Mouse (Mus musculus) lung, embryonic 16.5 days (tissue): ENCODE measurements around the gene Stpg1. TPM values are rescaled to one million over a fixed set of nuclear protein-coding genes. Genes with fewer than 3 reads are reported as not detected.
A peak's percentile ranks its signal among the peaks of the same experiment; 100 is the strongest.

Source experiments
- ATAC-seq: fragments of 200-750 bp; cut with Nextera tagmentation; 2 replicates; pipeline ENCODE4 v1.8.0; 2017; ENCODE audit warnings: low read depth, mild to moderate bottlenecking, moderate library complexity
- H3K27ac ChIP-seq: fragments of 300-500 bp; sonication (generic); 2 replicates; pipeline ENCODE4 v1.5.1; 2014; ENCODE audit warnings: mild to moderate bottlenecking, control low read depth, low read length
- H3K27me3 ChIP-seq: fragments of 300-500 bp; sonication (generic); 2 replicates; pipeline ENCODE4 v1.6.1; 2014; ENCODE audit warnings: low read depth, low read length, mixed read lengths; ENCODE audit not compliant: control insufficient read depth, insufficient read depth
- H3K36me3 ChIP-seq: fragments of 300-500 bp; sonication (generic); 2 replicates; pipeline ENCODE4 v1.6.1; 2014; ENCODE audit warnings: low read length; ENCODE audit not compliant: control insufficient read depth, insufficient read depth
- H3K4me1 ChIP-seq: fragments of 300-500 bp; sonication (generic); replicated peaks from 2 replicates; pipeline ENCODE4 v1.6.1; 2014; ENCODE audit warnings: low read length, mixed read lengths; ENCODE audit not compliant: control insufficient read depth, insufficient read depth
- H3K4me2 ChIP-seq: fragments of 300-500 bp; sonication (generic); 2 replicates; pipeline ENCODE4 v1.6.1; 2014; ENCODE audit warnings: low read depth, low read length, control low read depth
- H3K4me3 ChIP-seq: fragments of 300-500 bp; sonication (generic); 2 replicates; pipeline ENCODE4 v1.5.1; 2014; ENCODE audit warnings: mild to moderate bottlenecking, low read length, control low read depth
- H3K9ac ChIP-seq: fragments of 300-500 bp; sonication (generic); 2 replicates; pipeline ENCODE4 v1.6.1; 2014; ENCODE audit warnings: low read length, control low read depth
- H3K9me3 ChIP-seq: fragments of 300-500 bp; sonication (generic); 2 replicates; pipeline ENCODE4 v1.6.1; 2016; ENCODE audit warnings: low read length; ENCODE audit not compliant: control insufficient read depth
- WGBS: fragments of 180-500 bp; shearing (Covaris S2); extraction: QIAGEN DNeasy Blood & Tissue Kit; methylation state at CpG from one replicate; pipeline ENCODE4 v1.1.7; 2014; 5-methylcytosine and 5-hydroxymethylcytosine counted together
- polyA plus RNA-seq: library from polyadenylated mRNA; unstranded; fragments of >200 nt; fragmentation: Nextera tagmentation; extraction: Ambion mirVana; gene quantifications from 2 replicates; pipeline ENCODE4 v1.2.1, GENCODE M21; 2015

The Stpg1 gene
- polyA plus RNA-seq, 1 experiment from 2014 or later = 0.77 TPM

DNA sequence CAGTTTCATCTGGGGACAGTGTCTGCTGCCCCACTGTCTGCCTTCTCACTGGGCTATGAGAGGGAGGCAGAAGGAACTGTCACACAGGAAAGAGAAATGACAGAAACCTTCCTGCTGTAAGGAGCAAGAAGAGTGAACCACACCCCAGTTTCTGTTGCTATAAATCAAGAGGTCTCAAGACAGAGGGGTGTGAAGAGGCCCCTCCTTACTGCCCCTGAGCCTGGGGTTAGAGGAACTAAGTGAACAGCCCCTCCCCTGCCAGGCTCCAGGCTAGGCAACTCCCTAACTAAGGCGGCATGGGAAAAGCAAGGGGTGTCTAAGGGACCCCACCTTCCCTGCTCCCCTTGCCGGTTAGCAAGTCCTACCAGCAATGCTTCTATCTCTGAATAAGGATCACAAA lies 69.2 kb downstream of the Stpg1 start:
- Histone ChIP-seq H3K36me3 (no peaks in the 10 kb centered on the region), H3K9ac (no peak overlapping the region), H3K4me2 (no peak overlapping the region), H3K9me3 (no peaks in the 10 kb centered on the region), H3K27me3 (peaks cover 4% of the 10 kb centered on the region; the same call in 1 of the 2 replicates), H3K4me3 (no peak overlapping the region), H3K4me1 (peaks cover 18% of the 10 kb centered on the region), H3K27ac (0 out of 2 replicates have a peak overlapping the region, but pooled peaks have one; percentile 38)
- ATAC-seq = no peak
- 22% methylated on average over 2 of the region's 2 CpGs for WGBS

DNA sequence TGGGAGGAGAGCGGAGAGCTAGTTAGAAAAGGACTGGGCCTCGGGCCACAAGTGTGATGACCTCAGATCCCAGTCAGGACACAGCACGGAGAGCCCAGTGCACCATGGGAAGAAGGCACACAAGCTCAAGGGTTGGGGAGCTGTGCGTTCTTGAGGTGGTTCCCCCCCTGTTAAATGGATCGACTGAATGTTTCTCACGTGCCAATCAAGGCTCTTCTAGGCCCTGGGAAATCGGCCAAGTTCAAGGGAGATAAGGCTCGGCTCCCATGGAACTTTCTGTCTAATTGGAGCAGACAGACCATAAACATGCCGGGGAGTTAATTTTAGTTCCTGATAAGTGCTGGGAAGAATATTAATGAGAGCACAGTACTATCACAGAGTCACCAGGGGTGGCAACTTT lies 70.8 kb downstream of the Stpg1 start:
- H3K9ac ChIP-seq = no peak overlapping the region
- no peak overlapping the region for H3K4me2 ChIP-seq
- peaks cover 26% of the 10 kb centered on the region for H3K4me1 ChIP-seq

DNA sequence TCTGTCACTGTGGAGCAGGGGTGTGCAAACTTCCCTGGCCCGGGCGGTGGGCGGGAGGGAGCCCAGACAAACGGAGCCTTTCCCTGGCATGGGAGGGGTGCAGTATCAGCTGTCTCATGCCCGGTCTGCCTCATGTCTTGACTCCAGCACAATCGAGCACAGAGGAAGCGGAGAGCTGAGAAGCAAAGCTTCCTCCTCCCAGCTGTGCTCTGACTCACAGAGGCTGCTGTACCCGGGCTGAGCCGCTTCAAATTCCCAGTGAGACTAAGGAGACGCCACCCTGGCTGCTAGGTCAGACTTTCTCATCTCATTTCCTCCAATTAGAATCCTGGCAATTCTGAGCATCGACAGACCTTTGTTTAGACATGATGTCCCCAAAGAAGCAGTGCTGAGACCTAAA lies 72.5 kb downstream of the Stpg1 start:
- no peaks in the 10 kb centered on the region for H3K9me3 ChIP-seq
- H3K4me3 ChIP-seq = no peak overlapping the region
- peaks cover 21% of the 10 kb centered on the region for H3K27me3 ChIP-seq
- H3K4me2 ChIP-seq = no peak overlapping the region
- H3K27ac ChIP-seq = no peak overlapping the region
- H3K4me1 ChIP-seq = peaks cover 32% of the 10 kb centered on the region
- no peaks in the 10 kb centered on the region for H3K36me3 ChIP-seq
- 43% methylated on average over 11 of the region's 11 CpGs for WGBS
- ATAC-seq = no peak
- H3K9ac ChIP-seq = no peak overlapping the region

More for the DNA sequence above, 70.8 kb downstream of the Stpg1 start:
- WGBS = 14% methylated on average over 9 of the region's 9 CpGs
- Histone ChIP-seq H3K9me3 (no peaks in the 10 kb centered on the region), H3K27ac (peak overlapping the region; percentile 60; the same call in 1 of the 2 replicates), H3K36me3 (no peaks in the 10 kb centered on the region), H3K4me3 (no peak overlapping the region), H3K27me3 (peaks cover 9% of the 10 kb centered on the region)
- ATAC-seq = peak; percentile 56

DNA sequence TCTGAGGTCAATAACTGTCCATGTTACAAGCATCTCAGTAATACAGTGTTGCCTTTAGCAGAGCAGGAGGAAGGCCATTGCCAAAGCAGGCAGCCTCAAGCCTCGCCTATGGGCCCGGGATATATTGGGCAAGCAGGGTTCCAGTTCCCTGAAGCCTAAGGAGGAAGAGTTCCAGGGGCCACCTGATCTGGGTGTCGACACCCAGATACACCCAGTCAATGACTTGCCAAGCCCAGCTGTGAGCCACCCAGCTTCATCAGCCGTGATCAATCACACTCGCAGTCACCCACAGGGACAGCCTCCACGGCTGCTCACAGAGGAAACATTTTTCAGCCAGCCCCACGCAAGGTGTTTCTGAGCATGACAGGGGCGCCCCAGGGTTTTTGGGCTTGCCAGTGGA lies 72.9 kb downstream of the Stpg1 start:
- 49% methylated on average over 8 of the region's 8 CpGs for WGBS
- no peak for ATAC-seq
- no peak overlapping the region for H3K4me3 ChIP-seq
- H3K4me2 ChIP-seq = no peak overlapping the region
- peaks cover 25% of the 10 kb centered on the region for H3K27me3 ChIP-seq
- no peaks in the 10 kb centered on the region for H3K36me3 ChIP-seq
- H3K9ac ChIP-seq = no peak overlapping the region
- H3K27ac ChIP-seq = no peak overlapping the region
- no peaks in the 10 kb centered on the region for H3K9me3 ChIP-seq
- H3K4me1 ChIP-seq = peaks cover 32% of the 10 kb centered on the region

DNA sequence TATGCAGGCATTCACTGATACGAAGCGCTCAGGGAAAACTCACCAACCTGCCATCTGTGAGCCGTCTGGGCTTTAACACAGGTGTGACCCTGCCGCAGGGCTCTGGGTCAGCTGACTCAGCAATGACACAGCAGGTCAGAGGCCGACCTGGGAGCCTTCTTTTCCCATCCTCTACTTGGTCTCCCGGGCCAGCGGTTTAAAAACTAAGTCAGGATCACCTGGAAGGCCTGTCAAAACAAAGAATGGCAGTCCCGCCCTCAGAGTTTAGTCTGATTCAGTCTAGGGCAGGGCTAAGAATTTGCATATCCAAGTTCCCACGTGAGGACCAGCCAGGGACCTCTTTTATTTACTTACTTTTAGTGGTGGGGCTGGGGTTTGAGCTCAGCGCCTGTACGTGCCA lies 74.6 kb downstream of the Stpg1 start:
- Histone ChIP-seq H3K4me3 (no peak overlapping the region), H3K9me3 (no peaks in the 10 kb centered on the region), H3K27me3 (peaks cover 39% of the 10 kb centered on the region), H3K36me3 (no peaks in the 10 kb centered on the region), H3K27ac (no peak overlapping the region), H3K4me2 (peak overlapping the region; percentile 61; the same call in 1 of the 2 replicates), H3K9ac (no peak overlapping the region), H3K4me1 (peaks cover 32% of the 10 kb centered on the region)
- WGBS = 7% methylated on average over 11 of the region's 11 CpGs
- no peak for ATAC-seq

DNA sequence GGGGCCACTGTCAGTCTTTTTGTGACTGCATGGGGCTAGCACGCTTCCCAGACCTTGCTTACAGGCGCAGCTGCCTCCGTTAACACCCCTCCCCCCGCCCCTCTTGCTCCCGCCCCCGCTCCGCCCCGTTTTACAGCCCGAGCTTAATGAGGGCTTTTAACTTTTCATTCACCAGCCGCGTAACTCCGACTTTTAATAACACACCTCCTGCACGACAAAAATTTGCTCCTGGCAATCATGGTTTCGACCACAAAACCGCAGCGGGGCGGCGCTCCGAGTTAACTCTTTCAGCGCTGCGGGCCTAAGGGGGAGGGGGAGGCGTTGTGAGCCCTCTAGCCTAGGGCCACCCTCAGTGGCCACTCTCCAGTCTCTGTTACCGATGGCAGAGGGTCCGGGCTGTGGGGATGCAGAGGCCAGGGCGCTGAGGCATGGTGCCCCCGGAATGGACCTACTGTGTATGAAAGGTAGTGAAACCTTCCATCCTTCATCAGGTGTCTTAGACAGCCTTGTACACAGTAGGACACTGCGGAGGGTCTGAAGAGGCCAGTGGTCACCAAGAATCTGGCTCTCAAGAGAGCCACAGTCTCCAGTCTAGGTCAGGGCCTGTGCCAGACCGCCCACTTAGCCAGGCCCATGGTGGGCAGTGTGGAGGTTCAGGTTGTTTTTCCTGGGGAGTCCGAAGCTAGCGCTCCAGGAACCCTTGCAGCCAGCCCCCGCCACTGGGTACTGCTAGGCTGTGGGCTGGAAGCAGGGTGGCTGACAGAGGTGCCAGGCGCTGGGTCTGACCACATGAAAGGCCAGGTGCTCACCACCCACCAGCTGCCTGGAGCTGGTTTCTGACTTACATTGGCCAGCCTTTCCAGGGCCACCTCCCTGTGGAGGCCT lies 75.8 kb downstream of the Stpg1 start:
- ATAC-seq = peak; percentile 44

DNA sequence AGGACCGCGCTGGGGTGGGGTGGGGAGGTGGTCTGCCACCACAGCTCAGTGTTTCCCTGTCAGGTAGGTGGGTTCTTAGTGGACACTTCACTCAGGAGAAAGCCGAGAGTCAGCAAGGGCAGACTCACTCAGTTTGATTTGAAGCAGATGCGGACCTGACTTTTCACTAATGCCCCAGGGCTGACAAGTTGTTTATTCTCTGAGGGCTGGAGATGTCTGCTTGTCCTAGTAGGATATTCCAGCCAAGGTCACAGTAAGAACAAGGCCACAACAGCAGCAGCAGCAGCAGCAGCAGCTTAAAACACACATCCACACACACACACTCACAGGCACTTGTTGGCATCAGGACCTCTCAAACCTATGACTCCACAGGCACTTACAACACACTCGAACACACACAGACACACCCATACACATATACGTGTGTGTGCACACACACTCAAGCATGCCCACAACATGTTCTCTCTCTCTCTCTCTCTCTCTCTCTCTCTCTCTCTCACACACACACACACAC lies 76.5 kb downstream of the Stpg1 start:
- no peak overlapping the region for H3K4me3 ChIP-seq
- no peaks in the 10 kb centered on the region for H3K36me3 ChIP-seq
- 0 out of 2 replicates have a peak, but pooled peaks have one; percentile 21 for ATAC-seq
- 33% methylated on average over 6 of the region's 6 CpGs for WGBS
- no peak overlapping the region for H3K4me2 ChIP-seq
- H3K27me3 ChIP-seq = peaks cover 43% of the 10 kb centered on the region
- H3K4me1 ChIP-seq = peaks cover 21% of the 10 kb centered on the region
- H3K9me3 ChIP-seq = no peaks in the 10 kb centered on the region
- peak overlapping the region; percentile 0; the same call in 1 of the 2 replicates for H3K27ac ChIP-seq
- H3K9ac ChIP-seq = no peak overlapping the region; the same call in 1 of the 2 replicates

More for the DNA sequence above, 75.8 kb downstream of the Stpg1 start:
- WGBS = 13% methylated on average over 32 of the region's 32 CpGs
- Histone ChIP-seq H3K4me1 (peaks cover 24% of the 10 kb centered on the region), H3K27me3 (peaks cover 43% of the 10 kb centered on the region), H3K4me2 (peak overlapping the region; percentile 61), H3K27ac (peak overlapping the region; percentile 12), H3K4me3 (peak overlapping the region; percentile 45), H3K9me3 (no peaks in the 10 kb centered on the region), H3K36me3 (no peaks in the 10 kb centered on the region), H3K9ac (peak overlapping the region; percentile 33)

DNA sequence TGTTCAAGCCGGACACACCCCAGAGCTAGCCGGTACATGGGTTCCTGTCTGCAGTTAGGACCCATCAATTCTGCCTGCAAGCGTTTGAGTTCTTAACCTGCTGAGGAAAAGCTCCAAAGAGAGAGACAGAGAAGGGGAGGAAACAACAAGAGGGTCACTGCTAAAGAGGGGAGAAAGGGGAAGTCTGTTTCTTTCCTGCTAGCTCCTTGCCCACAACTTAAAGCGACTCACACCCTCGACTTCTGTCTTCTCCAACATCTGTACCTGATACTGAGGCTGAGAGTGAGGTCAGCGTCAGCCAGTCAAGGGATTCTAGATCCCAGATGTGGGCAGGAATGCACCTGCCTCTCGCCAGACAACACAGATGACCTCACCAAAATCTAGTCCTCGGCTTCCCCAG lies 77.7 kb downstream of the Stpg1 start:
- Histone ChIP-seq H3K4me3 (peak overlapping the region; percentile 6; the same call in 1 of the 2 replicates), H3K36me3 (no peaks in the 10 kb centered on the region), H3K4me2 (peak overlapping the region; percentile 59), H3K27ac (no peak overlapping the region; the same call in 1 of the 2 replicates), H3K4me1 (peaks cover 21% of the 10 kb centered on the region), H3K9me3 (no peaks in the 10 kb centered on the region), H3K27me3 (peaks cover 43% of the 10 kb centered on the region), H3K9ac (no peak overlapping the region; the same call in 1 of the 2 replicates)
- ATAC-seq = no peak
- WGBS = 33% methylated on average over 8 of the region's 8 CpGs

DNA sequence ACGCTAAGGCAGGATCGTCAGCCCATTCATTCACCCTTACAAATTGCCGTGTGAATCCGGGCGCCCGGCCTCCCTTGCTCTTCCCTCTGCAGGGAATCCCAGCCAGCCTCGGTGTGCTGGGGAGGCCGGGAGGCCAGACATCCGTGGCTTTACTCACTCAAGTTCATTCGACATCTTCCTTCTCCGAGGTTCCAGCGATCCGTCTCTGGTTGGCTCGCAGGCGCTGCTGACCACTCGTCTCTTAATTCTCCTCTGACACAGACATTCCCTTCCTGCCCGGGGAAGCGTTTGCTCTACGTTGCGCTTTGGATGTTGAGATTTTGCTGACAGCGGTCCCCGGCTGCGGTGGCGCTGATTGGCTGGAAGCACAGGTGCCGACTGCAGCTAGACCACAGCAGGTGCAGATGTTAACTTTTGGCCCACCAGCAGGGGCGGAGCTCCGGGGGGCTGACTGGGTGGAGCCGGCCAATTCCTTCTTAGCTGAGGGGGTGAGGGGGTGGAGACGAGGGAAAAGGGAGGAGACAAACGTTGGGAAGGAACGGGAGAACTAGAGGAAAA lies 78.7 kb downstream of the Stpg1 start, which contains the start of gene Grhl3:
Gene Grhl3, minus strand, starts transcription at position 380 of the 558 bp plus-strand sequence.
- peak within 1 kb of the TSS; percentile 47 for H3K27ac ChIP-seq
- H3K9me3 ChIP-seq = no peaks in the 10 kb centered on the region
- H3K4me2 ChIP-seq = peak within 1 kb of the TSS; percentile 59
- peaks cover 19% of the 10 kb centered on the region for H3K4me1 ChIP-seq
- H3K9ac ChIP-seq = peak within 1 kb of the TSS; percentile 54
- H3K27me3 ChIP-seq = peaks cover 39% of the 10 kb centered on the region
- ATAC-seq = peak; percentile 35; the same call in 1 of the 2 replicates
- WGBS = 1% methylated on average over 31 of the region's 31 CpGs
- no peaks in the 10 kb centered on the region for H3K36me3 ChIP-seq
- peak within 1 kb of the TSS; percentile 45 for H3K4me3 ChIP-seq
